Comparison of ENCODE assay signal across 18 mouse cellular contexts in genomic region chr14:98650520-98650919, GRCm38 (mm10).
DNase-seq lines count a peak whose midpoint lies in the region; ATAC-seq and TF ChIP-seq lines count a peak whose summit lies in the region.
"Had no signal": no experiment of that assay in that cellular context is flagged by ENCODE, and none has a peak within 500 bp of the region (broad histone marks: within the 10 kb centered on the region; RNA-seq: fewer than 3 reads in every experiment).

No protein-coding gene starts in this region.

- ATAC-seq in forebrain, embryonic 13.5 days = peak; percentile 53; the same call in 1 of the 2 replicates
- no peak; the same call in 1 of the 2 replicates for ATAC-seq in forebrain, embryonic 11.5 days (replicated peaks; ENCODE audit: low FRiP score)
- ATAC-seq in lung, embryonic 15.5 days (ENCODE audit: borderline replicate concordance, extremely low read depth, low FRiP score, low TSS enrichment) = peak; percentile 86; the same call in 1 of the 2 replicates
- no peak for ATAC-seq in midbrain, embryonic 14.5 days (ENCODE audit: low FRiP score, low TSS enrichment)
- ATAC-seq in midbrain, embryonic 13.5 days = no peak
- peak; percentile 61 for ATAC-seq in forebrain, embryonic 16.5 days

- no peak for DNase-seq in forebrain, embryonic 11.5 days (ENCODE audit: low spot score)
- DNase-seq in lung, adult 2 months = no peak
- peak; percentile 23 for DNase-seq in midbrain, embryonic 14.5 days
- no peak for DNase-seq in spleen, postnatal 10 days (ENCODE audit: low spot score in 2 of 2)
- DNase-seq: adrenal gland, postnatal 10 days; cerebellum, adult 2 months; cerebellum, postnatal 10 days; gastrocnemius, postnatal 14 days; heart, adult 2 months; heart, postnatal 14 days had no signal

- H3K36me3 ChIP-seq in forebrain, embryonic 13.5 days (ENCODE audit: poor library complexity, severe bottlenecking) = no peaks in the 10 kb centered on the region
- H3K36me3 ChIP-seq in forebrain, embryonic 11.5 days (ENCODE audit: control insufficient read depth, insufficient read depth, low read length) = no peaks in the 10 kb centered on the region
- no peaks in the 10 kb centered on the region for H3K36me3 ChIP-seq in lung, embryonic 15.5 days
- no peaks in the 10 kb centered on the region for H3K36me3 ChIP-seq in midbrain, embryonic 14.5 days (ENCODE audit: control insufficient read depth, insufficient read depth, low read length)
- no peaks in the 10 kb centered on the region for H3K36me3 ChIP-seq in midbrain, embryonic 13.5 days
- no peaks in the 10 kb centered on the region for H3K36me3 ChIP-seq in forebrain, embryonic 16.5 days (ENCODE audit: control insufficient read depth, insufficient read depth)
- H3K36me3 ChIP-seq: embryonic facial prominence, embryonic 10.5 days; heart, embryonic 15.5 days; hindbrain, embryonic 13.5 days had no signal

- no peak overlapping the region for H3K27ac ChIP-seq in forebrain, embryonic 13.5 days
- H3K27ac ChIP-seq in forebrain, embryonic 11.5 days (ENCODE audit: low read depth, low read length) = no peak overlapping the region
- H3K27ac ChIP-seq in lung, embryonic 15.5 days = no peak overlapping the region
- H3K27ac ChIP-seq in midbrain, embryonic 14.5 days (replicated peaks; ENCODE audit: low read depth, low read length) = no peak overlapping the region
- H3K27ac ChIP-seq in midbrain, embryonic 13.5 days = no peak overlapping the region
- no peak overlapping the region for H3K27ac ChIP-seq in forebrain, embryonic 16.5 days (ENCODE audit: low read length)
- H3K27ac ChIP-seq: embryonic facial prominence, embryonic 10.5 days; heart, adult 2 months; heart, embryonic 15.5 days; hindbrain, embryonic 13.5 days had no signal

- no peaks in the 10 kb centered on the region for H3K9me3 ChIP-seq in forebrain, embryonic 13.5 days (replicated peaks)
- H3K9me3 ChIP-seq in forebrain, embryonic 11.5 days (ENCODE audit: control insufficient read depth, low read length) = no peaks in the 10 kb centered on the region
- H3K9me3 ChIP-seq in lung, embryonic 15.5 days = no peaks in the 10 kb centered on the region
- no peaks in the 10 kb centered on the region for H3K9me3 ChIP-seq in midbrain, embryonic 14.5 days (ENCODE audit: control insufficient read depth, low read length)
- no peaks in the 10 kb centered on the region for H3K9me3 ChIP-seq in midbrain, embryonic 13.5 days
- H3K9me3 ChIP-seq in forebrain, embryonic 16.5 days (ENCODE audit: control insufficient read depth, low read length) = no peaks in the 10 kb centered on the region
- H3K9me3 ChIP-seq: embryonic facial prominence, embryonic 10.5 days; heart, embryonic 15.5 days; hindbrain, embryonic 13.5 days had no signal

- WGBS in forebrain, embryonic 13.5 days = 48% methylated on average over 4 of the region's 4 CpGs
- WGBS in forebrain, embryonic 11.5 days = 82% methylated on average over 4 of the region's 4 CpGs
- 48% methylated on average over 4 of the region's 4 CpGs for WGBS in lung, embryonic 15.5 days
- WGBS in lung, adult 2 months = 61% methylated on average over 4 of the region's 4 CpGs
- 66% methylated on average over 4 of the region's 4 CpGs for WGBS in midbrain, embryonic 14.5 days
- 60% methylated on average over 4 of the region's 4 CpGs for WGBS in midbrain, embryonic 13.5 days
- WGBS in forebrain, embryonic 16.5 days = 42% methylated on average over 4 of the region's 4 CpGs

- H3K4me3 ChIP-seq in forebrain, embryonic 13.5 days = no peak overlapping the region
- H3K4me3 ChIP-seq in forebrain, embryonic 11.5 days (ENCODE audit: low read depth, low read length) = no peak overlapping the region
- no peak overlapping the region for H3K4me3 ChIP-seq in lung, embryonic 15.5 days
- no peak overlapping the region for H3K4me3 ChIP-seq in lung, adult 2 months (replicated peaks; ENCODE audit: extremely low read depth, low read depth, low read length)
- no peak overlapping the region for H3K4me3 ChIP-seq in midbrain, embryonic 14.5 days (replicated peaks; ENCODE audit: low read depth, low read length)
- no peak overlapping the region for H3K4me3 ChIP-seq in midbrain, embryonic 13.5 days (replicated peaks)
- no peak overlapping the region for H3K4me3 ChIP-seq in forebrain, embryonic 16.5 days (replicated peaks; ENCODE audit: low read length)
- H3K4me3 ChIP-seq: embryonic facial prominence, embryonic 10.5 days; heart, adult 2 months; heart, embryonic 15.5 days; hindbrain, embryonic 13.5 days had no signal

- no peak overlapping the region for H3K9ac ChIP-seq in forebrain, embryonic 13.5 days
- no peak overlapping the region for H3K9ac ChIP-seq in forebrain, embryonic 11.5 days (ENCODE audit: low read length)
- H3K9ac ChIP-seq in lung, embryonic 15.5 days = no peak overlapping the region
- no peak overlapping the region for H3K9ac ChIP-seq in midbrain, embryonic 14.5 days (replicated peaks; ENCODE audit: low read length)
- H3K9ac ChIP-seq in midbrain, embryonic 13.5 days (replicated peaks) = no peak overlapping the region
- H3K9ac ChIP-seq in forebrain, embryonic 16.5 days (replicated peaks; ENCODE audit: low read depth, low read length) = no peak overlapping the region
- H3K9ac ChIP-seq: heart, embryonic 15.5 days; hindbrain, embryonic 13.5 days had no signal

- H3K4me2 ChIP-seq in forebrain, embryonic 13.5 days = no peak overlapping the region
- no peak overlapping the region for H3K4me2 ChIP-seq in forebrain, embryonic 11.5 days (ENCODE audit: low read depth, low read length, severe bottlenecking)
- no peak overlapping the region for H3K4me2 ChIP-seq in lung, embryonic 15.5 days
- H3K4me2 ChIP-seq in midbrain, embryonic 14.5 days (ENCODE audit: low read length) = no peak overlapping the region
- no peak overlapping the region for H3K4me2 ChIP-seq in midbrain, embryonic 13.5 days (replicated peaks)
- H3K4me2 ChIP-seq in forebrain, embryonic 16.5 days (ENCODE audit: low read length) = no peak overlapping the region
- H3K4me2 ChIP-seq: heart, embryonic 11.5 days; heart, embryonic 15.5 days; hindbrain, embryonic 13.5 days had no signal

- TF ChIP-seq CTCF in lung, adult 2 months (IDR thresholded peaks at IDR 0.05; ENCODE audit: insufficient read depth, low read length) = no peak

- no peaks in the 10 kb centered on the region for H3K27me3 ChIP-seq in forebrain, embryonic 13.5 days
- no peaks in the 10 kb centered on the region for H3K27me3 ChIP-seq in forebrain, embryonic 11.5 days (ENCODE audit: control insufficient read depth, insufficient read depth, low read length)
- H3K27me3 ChIP-seq in lung, embryonic 15.5 days = no peaks in the 10 kb centered on the region
- H3K27me3 ChIP-seq in midbrain, embryonic 14.5 days (ENCODE audit: control insufficient read depth, insufficient read depth, low read length) = no peaks in the 10 kb centered on the region
- no peaks in the 10 kb centered on the region for H3K27me3 ChIP-seq in midbrain, embryonic 13.5 days
- no peaks in the 10 kb centered on the region for H3K27me3 ChIP-seq in forebrain, embryonic 16.5 days (replicated peaks; ENCODE audit: control insufficient read depth, insufficient read depth, low read length)
- H3K27me3 ChIP-seq: heart, embryonic 15.5 days had no signal

- H3K4me1 ChIP-seq in forebrain, embryonic 13.5 days = peaks cover 5% of the 10 kb centered on the region
- H3K4me1 ChIP-seq in forebrain, embryonic 11.5 days (replicated peaks; ENCODE audit: control insufficient read depth, insufficient read depth, low read length) = no peaks in the 10 kb centered on the region
- H3K4me1 ChIP-seq in lung, embryonic 15.5 days = no peaks in the 10 kb centered on the region
- no peaks in the 10 kb centered on the region for H3K4me1 ChIP-seq in lung, adult 2 months (ENCODE audit: control insufficient read depth, insufficient read depth, low read length)
- H3K4me1 ChIP-seq in midbrain, embryonic 14.5 days (ENCODE audit: control insufficient read depth, insufficient read depth, low read length) = no peaks in the 10 kb centered on the region
- 0 out of 2 replicates have a peak, but pooled peaks cover 3% of the 10 kb centered on the region for H3K4me1 ChIP-seq in midbrain, embryonic 13.5 days (replicated peaks)
- no peaks in the 10 kb centered on the region for H3K4me1 ChIP-seq in forebrain, embryonic 16.5 days (replicated peaks; ENCODE audit: control insufficient read depth, insufficient read depth, low read length)
- H3K4me1 ChIP-seq: embryonic facial prominence, embryonic 10.5 days; heart, embryonic 15.5 days; hindbrain, embryonic 13.5 days had no signal

- no peak for TF ChIP-seq POLR2A in lung, adult 2 months (IDR thresholded peaks at IDR 0.05; ENCODE audit: borderline replicate concordance, extremely low read depth, low read depth, low read length)

Comparison
In these comparisons a context has a peak if more than half of its experiments do, and no peak if none do; other contexts are left out.
1. ATAC-seq: peak in forebrain, embryonic 13.5 days (single experiment), lung, embryonic 15.5 days (single experiment) and forebrain, embryonic 16.5 days (single experiment); none in forebrain, embryonic 11.5 days (single experiment), midbrain, embryonic 14.5 days (single experiment) and midbrain, embryonic 13.5 days (single experiment).